Mouse (Mus musculus) hindbrain, embryonic 15.5 days (tissue): Measurements from ENCODE around the gene Crybg1. TPM values are rescaled to one million over a fixed set of nuclear protein-coding genes. Genes with fewer than 3 reads are reported as not detected.

ENCODE experiments used
- ATAC-seq: fragments of 200-750 bp; cut with Nextera tagmentation; 2 replicates; pipeline ENCODE4 v1.8.0; 2017; ENCODE audit warnings: low read depth, moderate number of reproducible peaks, moderate TSS enrichment; ENCODE audit not compliant: low FRiP score
- H3K27ac ChIP-seq: fragments of 300-500 bp; sonication (generic); replicated peaks from 2 replicates; pipeline ENCODE4 v1.5.1; 2015; ENCODE audit warnings: mild to moderate bottlenecking, inconsistent platforms
- H3K27me3 ChIP-seq: fragments of 300-500 bp; sonication (generic); 2 replicates; pipeline ENCODE4 v1.6.1; 2015; ENCODE audit warnings: control low read depth, inconsistent platforms
- H3K36me3 ChIP-seq: fragments of 300-500 bp; sonication (generic); 2 replicates; pipeline ENCODE4 v1.6.1; 2015; ENCODE audit warnings: control low read depth, inconsistent platforms
- H3K4me1 ChIP-seq: fragments of 300-500 bp; sonication (generic); replicated peaks from 2 replicates; pipeline ENCODE4 v1.6.1; 2015; ENCODE audit warnings: control low read depth, inconsistent platforms
- H3K4me2 ChIP-seq: fragments of 300-500 bp; sonication (generic); 2 replicates; pipeline ENCODE4 v1.6.1; 2015; ENCODE audit warnings: moderate library complexity, mild to moderate bottlenecking, inconsistent platforms
- H3K4me3 ChIP-seq: fragments of 300-500 bp; sonication (generic); 2 replicates; pipeline ENCODE4 v1.5.1; 2015; ENCODE audit warnings: mild to moderate bottlenecking, inconsistent platforms
- H3K9ac ChIP-seq: fragments of 300-500 bp; sonication (generic); 2 replicates; pipeline ENCODE4 v1.6.1; 2015; ENCODE audit warnings: inconsistent platforms
- H3K9me3 ChIP-seq: fragments of 300-500 bp; sonication (generic); 2 replicates; pipeline ENCODE4 v1.6.1; 2016; ENCODE audit warnings: control low read depth, inconsistent platforms
- WGBS: fragments of 180-500 bp; shearing (Covaris S2); methylation state at CpG from one replicate; pipeline ENCODE4 v1.1.7; 2015; 5-methylcytosine and 5-hydroxymethylcytosine counted together
- polyA plus RNA-seq: library from polyadenylated mRNA; unstranded; fragments of >200 nt; fragmentation: Nextera tagmentation; extraction: Ambion mirVana; gene quantifications from 2 replicates; pipeline ENCODE4 v1.2.1, GENCODE M21; 2015

The Crybg1 gene
- polyA plus RNA-seq, 1 experiment from 2014 or later = 0.21 TPM

GRCm38 (mm10) chr10:44138137-44138855 lies 10.4 kb downstream of the Crybg1 start:
- Histone ChIP-seq H3K27ac (no peak overlapping the region), H3K9me3 (no peaks in the 10 kb centered on the region), H3K27me3 (no peaks in the 10 kb centered on the region), H3K4me2 (no peak overlapping the region), H3K4me1 (no peaks in the 10 kb centered on the region), H3K9ac (no peak overlapping the region), H3K36me3 (no peaks in the 10 kb centered on the region), H3K4me3 (no peak overlapping the region)
- no peak for ATAC-seq
- 76% methylated on average over 13 of the region's 13 CpGs for WGBS

- Histone ChIP-seq H3K4me1 (no peaks in the 10 kb centered on the region), H3K4me3 (no peak overlapping the region), H3K36me3 (no peaks in the 10 kb centered on the region), H3K27ac (no peak overlapping the region), H3K4me2 (no peak overlapping the region), H3K9me3 (no peaks in the 10 kb centered on the region), H3K27me3 (no peaks in the 10 kb centered on the region), H3K9ac (no peak overlapping the region)
- ATAC-seq = no peak
- 90% methylated on average over 5 of the region's 5 CpGs for WGBS
These were observed 22.6 kb downstream of the Crybg1 start for GRCm38 (mm10) chr10:44126047-44126446.

GRCm38 (mm10) chr10:44124400-44124933 lies 24.2 kb downstream of the Crybg1 start:
- Histone ChIP-seq H3K9ac (no peak overlapping the region), H3K4me2 (no peak overlapping the region), H3K36me3 (no peaks in the 10 kb centered on the region), H3K4me1 (no peaks in the 10 kb centered on the region), H3K27ac (no peak overlapping the region), H3K9me3 (no peaks in the 10 kb centered on the region), H3K4me3 (no peak overlapping the region), H3K27me3 (no peaks in the 10 kb centered on the region)
- ATAC-seq = no peak
- 37% methylated on average over 6 of the region's 6 CpGs for WGBS

GRCm38 (mm10) chr10:44118616-44119015 lies 30.0 kb downstream of the Crybg1 start:
- H3K9me3 ChIP-seq = no peaks in the 10 kb centered on the region
- H3K9ac ChIP-seq = no peak overlapping the region
- ATAC-seq = no peak
- H3K4me3 ChIP-seq = no peak overlapping the region
- no peaks in the 10 kb centered on the region for H3K4me1 ChIP-seq
- 22% methylated on average over 4 of the region's 4 CpGs for WGBS
- H3K4me2 ChIP-seq = no peak overlapping the region
- no peaks in the 10 kb centered on the region for H3K27me3 ChIP-seq
- no peaks in the 10 kb centered on the region for H3K36me3 ChIP-seq
- no peak overlapping the region for H3K27ac ChIP-seq

- no peak overlapping the region for H3K27ac ChIP-seq
- H3K9me3 ChIP-seq = no peaks in the 10 kb centered on the region
- ATAC-seq = no peak
- H3K9ac ChIP-seq = no peak overlapping the region
- no peaks in the 10 kb centered on the region for H3K27me3 ChIP-seq
- no peak overlapping the region for H3K4me2 ChIP-seq
- WGBS = 95% methylated on average over 5 of the region's 5 CpGs
- H3K4me1 ChIP-seq = no peaks in the 10 kb centered on the region
- no peaks in the 10 kb centered on the region for H3K36me3 ChIP-seq
- H3K4me3 ChIP-seq = no peak overlapping the region
These were observed 31.9 kb downstream of the Crybg1 start for GRCm38 (mm10) chr10:44116796-44117195.

GRCm38 (mm10) chr10:44114611-44115010 lies 34.0 kb downstream of the Crybg1 start:
- H3K27me3 ChIP-seq = no peaks in the 10 kb centered on the region
- no peak overlapping the region for H3K4me2 ChIP-seq
- ATAC-seq = no peak
- 75% methylated on average over 4 of the region's 4 CpGs for WGBS
- no peak overlapping the region for H3K4me3 ChIP-seq
- no peaks in the 10 kb centered on the region for H3K9me3 ChIP-seq
- H3K4me1 ChIP-seq = no peaks in the 10 kb centered on the region
- no peak overlapping the region for H3K27ac ChIP-seq
- H3K9ac ChIP-seq = no peak overlapping the region
- no peaks in the 10 kb centered on the region for H3K36me3 ChIP-seq

- H3K4me2 ChIP-seq = no peak overlapping the region
- no peak for ATAC-seq
- no peaks in the 10 kb centered on the region for H3K4me1 ChIP-seq
- no peak overlapping the region for H3K27ac ChIP-seq
- H3K27me3 ChIP-seq = no peaks in the 10 kb centered on the region
- no peak overlapping the region for H3K4me3 ChIP-seq
- WGBS = 82% methylated on average over 12 of the region's 12 CpGs
- no peak overlapping the region for H3K9ac ChIP-seq
- no peaks in the 10 kb centered on the region for H3K9me3 ChIP-seq
- no peaks in the 10 kb centered on the region for H3K36me3 ChIP-seq
These were observed 36.5 kb downstream of the Crybg1 start for GRCm38 (mm10) chr10:44112005-44112675.

GRCm38 (mm10) chr10:44111168-44111567 lies 37.5 kb downstream of the Crybg1 start:
- ATAC-seq = no peak
- no peaks in the 10 kb centered on the region for H3K9me3 ChIP-seq
- H3K4me2 ChIP-seq = no peak overlapping the region
- H3K9ac ChIP-seq = no peak overlapping the region
- H3K4me1 ChIP-seq = no peaks in the 10 kb centered on the region
- H3K36me3 ChIP-seq = no peaks in the 10 kb centered on the region
- 88% methylated on average over 10 of the region's 10 CpGs for WGBS
- no peak overlapping the region for H3K27ac ChIP-seq
- no peak overlapping the region for H3K4me3 ChIP-seq
- H3K27me3 ChIP-seq = no peaks in the 10 kb centered on the region

- no peak overlapping the region for H3K9ac ChIP-seq
- H3K4me2 ChIP-seq = no peak overlapping the region
- H3K27ac ChIP-seq = no peak overlapping the region
- no peaks in the 10 kb centered on the region for H3K36me3 ChIP-seq
- H3K27me3 ChIP-seq = no peaks in the 10 kb centered on the region
- H3K9me3 ChIP-seq = no peaks in the 10 kb centered on the region
- H3K4me3 ChIP-seq = no peak overlapping the region
- no peaks in the 10 kb centered on the region for H3K4me1 ChIP-seq
- no peak for ATAC-seq
These were observed 38.2 kb downstream of the Crybg1 start for GRCm38 (mm10) chr10:44110460-44110859.

GRCm38 (mm10) chr10:44094794-44095193 lies 53.9 kb downstream of the Crybg1 start:
- 92% methylated on average over 2 of the region's 2 CpGs for WGBS
- Histone ChIP-seq H3K27ac (no peak overlapping the region), H3K36me3 (no peaks in the 10 kb centered on the region), H3K4me2 (no peak overlapping the region), H3K4me1 (no peaks in the 10 kb centered on the region), H3K9ac (no peak overlapping the region), H3K4me3 (no peak overlapping the region), H3K27me3 (no peaks in the 10 kb centered on the region), H3K9me3 (0 out of 2 replicates have a peak, but pooled peaks cover 6% of the 10 kb centered on the region)
- no peak for ATAC-seq

GRCm38 (mm10) chr10:44091757-44092156 lies 56.9 kb downstream of the Crybg1 start:
- Histone ChIP-seq H3K9me3 (0 out of 2 replicates have a peak, but pooled peaks cover 9% of the 10 kb centered on the region), H3K4me3 (no peak overlapping the region), H3K9ac (no peak overlapping the region), H3K27me3 (no peaks in the 10 kb centered on the region), H3K4me1 (no peaks in the 10 kb centered on the region), H3K4me2 (no peak overlapping the region), H3K36me3 (no peaks in the 10 kb centered on the region), H3K27ac (no peak overlapping the region)
- no peak for ATAC-seq
- WGBS = 97% methylated on average over 2 of the region's 2 CpGs

- H3K27ac ChIP-seq = no peak overlapping the region
- no peaks in the 10 kb centered on the region for H3K4me1 ChIP-seq
- no peak for ATAC-seq
- H3K9ac ChIP-seq = no peak overlapping the region
- no peaks in the 10 kb centered on the region for H3K27me3 ChIP-seq
- H3K9me3 ChIP-seq = no peaks in the 10 kb centered on the region
- no peaks in the 10 kb centered on the region for H3K36me3 ChIP-seq
- no peak overlapping the region for H3K4me3 ChIP-seq
- H3K4me2 ChIP-seq = no peak overlapping the region
- 61% methylated on average over 6 of the region's 6 CpGs for WGBS
These were observed 68.3 kb downstream of the Crybg1 start for GRCm38 (mm10) chr10:44080351-44080750.
